Mouse (Mus musculus): ENCODE data around the gene Hspa12a. TPM values are rescaled to one million over a fixed set of nuclear protein-coding genes. Genes with fewer than 3 reads are reported as not detected.

Hspa12a gene
- polyA plus RNA-seq, 1 experiment from 2014 or later = 10.8 TPM

- no peak overlapping the region for H3K27ac ChIP-seq (replicated peaks)
- H3K4me3 ChIP-seq = no peak overlapping the region
- WGBS = 88% methylated on average over 12 of the region's 12 CpGs
- no peaks in the 10 kb centered on the region for H3K9me3 ChIP-seq (replicated peaks)
- H3K4me1 ChIP-seq = peaks cover 9% of the 10 kb centered on the region
- no peak for DNase-seq (ENCODE audit: low spot score)
- H3K27me3 ChIP-seq (ENCODE audit: low read depth, poor library complexity, severe bottlenecking) = no peaks in the 10 kb centered on the region
- H3K36me3 ChIP-seq = peaks cover 16% of the 10 kb centered on the region
These were observed 148.3 kb downstream of the Hspa12a start for GRCm38 (mm10) chr19:58795114-58795669.

- H3K27me3 ChIP-seq (ENCODE audit: low read depth, poor library complexity, severe bottlenecking) = no peaks in the 10 kb centered on the region
- H3K36me3 ChIP-seq = peaks cover 8% of the 10 kb centered on the region
- no peak for DNase-seq (ENCODE audit: low spot score)
- H3K9me3 ChIP-seq (replicated peaks) = no peaks in the 10 kb centered on the region
- H3K4me1 ChIP-seq = peaks cover 9% of the 10 kb centered on the region
- 46% methylated on average over 10 of the region's 10 CpGs for WGBS
- no peak within 1 kb of the TSS for H3K27ac ChIP-seq (replicated peaks)
- H3K4me3 ChIP-seq = no peak within 1 kb of the TSS
These were observed 149.2 kb downstream of the Hspa12a start, which contains the start of gene 1700019N19Rik for GRCm38 (mm10) chr19:58794284-58794683. TSS of gene 1700019N19Rik (minus strand) at chr19:58794461.

GRCm38 (mm10) chr19:58789194-58789593 lies 154.3 kb downstream of the Hspa12a start:
- H3K27ac ChIP-seq (replicated peaks) = peak overlapping the region; percentile 33; the same call in 1 of the 2 replicates
- H3K36me3 ChIP-seq = no peaks in the 10 kb centered on the region
- H3K9me3 ChIP-seq (replicated peaks) = no peaks in the 10 kb centered on the region
- H3K27me3 ChIP-seq (ENCODE audit: low read depth, poor library complexity, severe bottlenecking) = no peaks in the 10 kb centered on the region
- DNase-seq (ENCODE audit: low spot score) = no peak
- peaks cover 10% of the 10 kb centered on the region for H3K4me1 ChIP-seq
- WGBS = 79% methylated on average over 11 of the region's 11 CpGs
- H3K4me3 ChIP-seq = no peak overlapping the region

GRCm38 (mm10) chr19:58783938-58784337 lies 159.5 kb downstream of the Hspa12a start:
- no peak for DNase-seq (ENCODE audit: low spot score)
- Histone ChIP-seq H3K4me1 (peaks cover 27% of the 10 kb centered on the region), H3K4me3 (no peak overlapping the region), H3K27me3 (ENCODE audit: low read depth, poor library complexity, severe bottlenecking) (0 out of 2 replicates have a peak, but pooled peaks cover 4% of the 10 kb centered on the region), H3K9me3 (replicated peaks) (no peaks in the 10 kb centered on the region), H3K36me3 (no peaks in the 10 kb centered on the region), H3K27ac (replicated peaks) (no peak overlapping the region; the same call in 1 of the 2 replicates)
- 43% methylated on average over 7 of the region's 7 CpGs for WGBS

GRCm38 (mm10) chr19:58781566-58781965 lies 161.9 kb downstream of the Hspa12a start:
- H3K4me1 ChIP-seq = peaks cover 21% of the 10 kb centered on the region
- no peaks in the 10 kb centered on the region for H3K36me3 ChIP-seq
- 52% methylated on average over 4 of the region's 4 CpGs for WGBS
- H3K27ac ChIP-seq (replicated peaks) = no peak overlapping the region
- H3K27me3 ChIP-seq (ENCODE audit: low read depth, poor library complexity, severe bottlenecking) = 0 out of 2 replicates have a peak, but pooled peaks cover 4% of the 10 kb centered on the region
- no peak overlapping the region for H3K4me3 ChIP-seq
- H3K9me3 ChIP-seq (replicated peaks) = no peaks in the 10 kb centered on the region
- DNase-seq (ENCODE audit: low spot score) = no peak

- Histone ChIP-seq H3K9me3 (replicated peaks) (no peaks in the 10 kb centered on the region), H3K36me3 (no peaks in the 10 kb centered on the region), H3K4me3 (no peak overlapping the region), H3K4me1 (0 out of 2 replicates have a peak, but pooled peaks cover under 1% of the 10 kb centered on the region), H3K27me3 (ENCODE audit: low read depth, poor library complexity, severe bottlenecking) (no peaks in the 10 kb centered on the region), H3K27ac (replicated peaks) (no peak overlapping the region)
- no peak for DNase-seq (ENCODE audit: low spot score)
- 85% methylated on average over 5 of the region's 5 CpGs for WGBS
These were observed 167.0 kb downstream of the Hspa12a start for GRCm38 (mm10) chr19:58776461-58776860.

- H3K27ac ChIP-seq (replicated peaks) = no peak overlapping the region
These were observed 176.1 kb downstream of the Hspa12a start for GRCm38 (mm10) chr19:58767329-58767728.

GRCm38 (mm10) chr19:58762848-58763541 lies 180.5 kb downstream of the Hspa12a start:
- Histone ChIP-seq H3K27me3 (ENCODE audit: low read depth, poor library complexity, severe bottlenecking) (peaks cover 32% of the 10 kb centered on the region; the same call in 1 of the 2 replicates), H3K4me1 (peaks cover 25% of the 10 kb centered on the region), H3K4me3 (no peak overlapping the region), H3K36me3 (no peaks in the 10 kb centered on the region), H3K9me3 (replicated peaks) (no peaks in the 10 kb centered on the region), H3K27ac (replicated peaks) (no peak overlapping the region; the same call in 1 of the 2 replicates)
- WGBS = 12% methylated on average over 12 of the region's 12 CpGs
- peak; percentile 73 for DNase-seq (ENCODE audit: low spot score)

More at GRCm38 (mm10) chr19:58767329-58767728, 176.1 kb downstream of the Hspa12a start:
- peaks cover 23% of the 10 kb centered on the region for H3K4me1 ChIP-seq
- no peaks in the 10 kb centered on the region for H3K36me3 ChIP-seq
- 27% methylated on average over 6 of the region's 6 CpGs for WGBS
- no peaks in the 10 kb centered on the region for H3K9me3 ChIP-seq (replicated peaks)
- peaks cover 34% of the 10 kb centered on the region; the same call in 1 of the 2 replicates for H3K27me3 ChIP-seq (ENCODE audit: low read depth, poor library complexity, severe bottlenecking)
- H3K4me3 ChIP-seq = no peak overlapping the region
- DNase-seq (ENCODE audit: low spot score) = no peak

GRCm38 (mm10) chr19:58762316-58762715 lies 181.1 kb downstream of the Hspa12a start:
- Histone ChIP-seq H3K27me3 (ENCODE audit: low read depth, poor library complexity, severe bottlenecking) (peaks cover 26% of the 10 kb centered on the region; the same call in 1 of the 2 replicates), H3K36me3 (no peaks in the 10 kb centered on the region), H3K27ac (replicated peaks) (no peak overlapping the region), H3K4me1 (peaks cover 20% of the 10 kb centered on the region), H3K9me3 (replicated peaks) (no peaks in the 10 kb centered on the region), H3K4me3 (no peak overlapping the region)
- WGBS = 22% methylated on average over 6 of the region's 6 CpGs
- no peak for DNase-seq (ENCODE audit: low spot score)

GRCm38 (mm10) chr19:58759423-58759822 lies 184.0 kb downstream of the Hspa12a start, which contains the start of gene Pnliprp2:
TSS of gene Pnliprp2 (plus strand) at chr19:58759719.
- Histone ChIP-seq H3K4me3 (no peak within 1 kb of the TSS), H3K9me3 (replicated peaks) (peaks cover 5% of the 10 kb centered on the region), H3K4me1 (peaks cover 12% of the 10 kb centered on the region; the same call in 1 of the 2 replicates), H3K27ac (replicated peaks) (no peak within 1 kb of the TSS), H3K27me3 (ENCODE audit: low read depth, poor library complexity, severe bottlenecking) (peaks cover 13% of the 10 kb centered on the region; the same call in 1 of the 2 replicates), H3K36me3 (no peaks in the 10 kb centered on the region)
- WGBS = 70% methylated on average over 9 of the region's 9 CpGs
- no peak for DNase-seq (ENCODE audit: low spot score)

GRCm38 (mm10) chr19:58758871-58759270 lies 184.6 kb downstream of the Hspa12a start:
- Histone ChIP-seq H3K4me3 (no peak overlapping the region), H3K9me3 (replicated peaks) (peaks cover 9% of the 10 kb centered on the region), H3K27ac (replicated peaks) (no peak overlapping the region), H3K4me1 (peaks cover 12% of the 10 kb centered on the region; the same call in 1 of the 2 replicates), H3K36me3 (no peaks in the 10 kb centered on the region), H3K27me3 (ENCODE audit: low read depth, poor library complexity, severe bottlenecking) (peaks cover 8% of the 10 kb centered on the region; the same call in 1 of the 2 replicates)
- 98% methylated on average over 4 of the region's 4 CpGs for WGBS
- no peak for DNase-seq (ENCODE audit: low spot score)

- 77% methylated on average over 2 of the region's 2 CpGs for WGBS
These were observed 191.9 kb downstream of the Hspa12a start for GRCm38 (mm10) chr19:58751504-58751903.

GRCm38 (mm10) chr19:58750822-58751221 lies 192.6 kb downstream of the Hspa12a start:
- DNase-seq (ENCODE audit: low spot score) = no peak
- H3K27ac ChIP-seq (replicated peaks) = no peak overlapping the region
- no peaks in the 10 kb centered on the region for H3K4me1 ChIP-seq
- peaks cover 9% of the 10 kb centered on the region for H3K9me3 ChIP-seq (replicated peaks)
- H3K4me3 ChIP-seq = no peak overlapping the region
- no peaks in the 10 kb centered on the region for H3K27me3 ChIP-seq (ENCODE audit: low read depth, poor library complexity, severe bottlenecking)
- no peaks in the 10 kb centered on the region for H3K36me3 ChIP-seq
- 83% methylated on average over 2 of the region's 2 CpGs for WGBS

More at GRCm38 (mm10) chr19:58751504-58751903, 191.9 kb downstream of the Hspa12a start:
- H3K36me3 ChIP-seq = no peaks in the 10 kb centered on the region
- H3K4me3 ChIP-seq = no peak overlapping the region
- H3K4me1 ChIP-seq = no peaks in the 10 kb centered on the region
- DNase-seq (ENCODE audit: low spot score) = no peak
- no peaks in the 10 kb centered on the region for H3K27me3 ChIP-seq (ENCODE audit: low read depth, poor library complexity, severe bottlenecking)
- H3K27ac ChIP-seq (replicated peaks) = no peak overlapping the region
- peaks cover 9% of the 10 kb centered on the region for H3K9me3 ChIP-seq (replicated peaks)
